Mouse (Mus musculus): Measurements from ENCODE around the gene Samhd1.

DNA sequence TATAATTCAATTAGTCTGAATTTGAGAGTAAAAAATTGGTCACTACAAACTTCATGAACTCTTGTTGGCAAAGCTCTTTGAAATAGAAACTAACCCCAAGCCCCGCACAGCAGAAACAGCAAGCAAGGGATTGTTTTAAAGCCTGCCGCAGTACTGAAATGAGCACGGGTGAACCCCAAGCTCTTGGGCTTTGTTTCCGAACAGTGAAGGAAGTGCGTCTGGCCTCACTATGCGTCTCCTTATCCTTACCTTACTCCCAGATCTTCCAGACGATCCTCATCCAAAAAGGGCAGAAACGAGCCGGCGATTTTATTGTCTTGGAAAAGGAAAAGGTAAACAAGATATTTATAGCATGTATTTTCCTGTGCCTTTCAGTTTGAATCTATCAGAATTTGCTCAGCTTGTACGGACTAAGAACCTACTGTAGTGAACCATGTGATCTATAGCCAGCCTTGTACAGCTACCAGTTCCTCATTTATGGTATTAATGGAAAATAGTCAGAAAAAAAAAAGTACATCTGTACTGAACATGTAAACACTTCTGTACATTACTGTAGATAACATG lies 5.4 kb downstream of the Samhd1 start:
- TF ChIP-seq POLR2A (IDR thresholded peaks at IDR 0.05; ENCODE audit: control insufficient read depth, low read depth, low read length) (no peak), CTCF (IDR thresholded peaks at IDR 0.05; ENCODE audit: control insufficient read depth, insufficient read depth, insufficient replicate concordance, low read depth, low read length) (no peak)
